Mouse (Mus musculus): Measurements from ENCODE around the gene Ccdc114.
A peak's percentile ranks its signal among the peaks of the same experiment; 100 is the strongest.
"Not testable (repeated sequence)": the region's sequence is repeated elsewhere in the genome, so short reads cannot be mapped to it uniquely, and the experiment has no call there.

Gene Ccdc114

GRCm38 (mm10) chr7:45923762-45924428 is at the start of gene Ccdc114:
TSS of gene Ccdc114 (plus strand) at chr7:45924072.
- DNase-seq (ENCODE audit: low spot score in 2 of 2) = no peak

GRCm38 (mm10) chr7:45876895-45877294 is 47.0 kb upstream of the Ccdc114 start:
- DNase-seq (ENCODE audit: low spot score in 2 of 2) = no peak

GRCm38 (mm10) chr7:45878278-45878677 is 45.6 kb upstream of the Ccdc114 start, which contains the start of gene Grin2d:
TSS of gene Grin2d (minus strand) at chr7:45878378.
- not testable (repeated sequence) for DNase-seq (ENCODE audit: low spot score in 2 of 2)

DNA sequence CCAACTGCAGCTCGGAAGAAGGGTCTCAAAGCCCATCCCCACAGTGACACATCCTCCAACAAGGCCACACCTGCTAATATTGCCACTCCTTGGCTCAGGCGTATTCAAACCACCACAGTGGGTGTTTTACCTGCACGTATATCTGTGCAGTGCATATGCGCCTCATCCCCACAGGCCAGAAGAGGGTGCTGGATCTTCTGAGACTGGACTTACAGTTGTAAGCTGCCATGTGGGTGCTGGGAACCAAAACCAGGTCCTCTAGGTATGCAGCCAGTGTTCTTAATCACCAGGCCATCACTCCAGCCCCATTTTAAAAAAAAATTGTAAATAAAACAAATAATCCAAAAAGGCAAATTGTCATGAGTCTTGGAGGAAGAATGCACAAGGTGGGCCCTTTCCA is 43.3 kb upstream of the Ccdc114 start:
- no peak for DNase-seq (ENCODE audit: low spot score in 2 of 2)

DNA sequence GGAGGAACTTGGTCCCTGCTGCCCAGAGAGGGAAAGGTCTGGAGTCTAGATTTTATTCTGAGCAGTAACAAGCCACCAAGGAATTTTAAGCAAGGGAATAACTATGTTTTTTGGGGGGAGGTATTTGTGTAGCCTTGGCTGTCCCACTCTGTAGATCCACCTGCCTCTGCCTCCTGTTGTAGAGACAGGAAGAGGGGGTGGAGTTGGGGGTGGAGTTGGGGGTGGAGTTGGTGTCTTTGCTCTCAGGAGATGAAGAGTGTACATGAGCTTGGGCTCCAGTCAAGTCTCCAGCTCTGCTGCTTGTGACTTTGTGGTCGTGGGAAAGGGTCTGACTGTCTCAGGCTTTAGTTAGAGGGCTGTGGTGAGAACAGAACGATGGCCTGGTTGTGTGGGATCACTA is 42.9 kb upstream of the Ccdc114 start:
- DNase-seq (ENCODE audit: low spot score in 2 of 2) = no peak

DNA sequence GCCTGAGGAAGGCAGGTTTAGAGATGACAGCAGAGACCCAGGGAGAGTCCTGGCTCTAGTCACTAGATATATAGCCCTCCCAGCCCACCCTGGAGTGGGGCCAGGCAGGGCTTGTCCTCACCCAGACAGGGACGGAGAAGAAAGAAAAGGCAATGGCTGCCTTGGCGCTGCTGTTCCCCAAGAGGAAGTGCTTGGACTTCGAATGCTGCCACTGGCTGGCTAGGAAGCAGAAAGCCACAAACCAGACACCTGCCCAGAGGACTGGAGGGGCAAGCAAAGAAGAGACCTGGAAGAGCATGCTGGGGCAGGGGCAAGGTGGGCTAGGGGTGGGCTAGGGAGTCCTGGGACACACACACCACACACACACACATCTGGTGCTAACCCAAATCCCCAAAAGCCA is 36.6 kb upstream of the Ccdc114 start:
- no peak for DNase-seq (ENCODE audit: low spot score in 2 of 2)

- DNase-seq (ENCODE audit: low spot score in 2 of 2) = no peak
These were observed 31.2 kb upstream of the Ccdc114 start for GRCm38 (mm10) chr7:45892651-45893050.

DNA sequence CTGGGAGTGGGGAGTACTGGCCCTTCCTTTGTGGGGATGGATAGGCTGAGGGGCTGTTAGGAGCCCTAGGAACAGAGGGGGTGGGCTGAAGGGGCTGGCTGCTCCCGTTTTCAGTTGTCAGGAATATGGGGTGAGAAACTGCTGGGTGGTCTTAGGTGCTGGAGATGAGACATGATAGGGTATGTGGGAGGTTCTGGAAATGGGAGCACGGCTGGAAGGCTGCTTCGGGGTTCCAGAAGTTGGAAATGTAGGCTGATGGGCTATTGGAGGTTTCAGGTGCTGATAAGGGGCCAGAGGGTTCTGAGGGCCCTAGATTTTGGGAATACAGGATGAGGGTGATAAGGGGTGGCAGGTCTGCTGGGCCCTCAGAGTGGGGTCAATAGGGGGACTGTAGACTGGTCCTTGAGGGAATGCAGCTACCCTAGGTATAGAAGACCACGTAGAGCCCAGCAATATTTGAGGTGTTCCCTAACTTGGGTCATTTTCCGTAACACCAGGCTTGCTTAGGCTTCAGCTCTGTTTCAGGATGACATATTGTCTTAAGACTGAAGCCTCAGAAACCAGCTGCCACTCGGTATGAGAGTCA is 27.8 kb upstream of the Ccdc114 start:
- DNase-seq (ENCODE audit: low spot score in 2 of 2) = no peak

GRCm38 (mm10) chr7:45896517-45897257 is 27.2 kb upstream of the Ccdc114 start, which contains the start of the genes Syngr4 and Tmem143:
TSS of gene Syngr4 (minus strand) at chr7:45896714.
TSS of gene Tmem143 (plus strand) at chr7:45896941.
- DNase-seq (ENCODE audit: low spot score in 2 of 2) = peak; percentile 93 to 96

- DNase-seq (ENCODE audit: low spot score in 2 of 2) = peak; percentile 60 to 66
These were observed 26.6 kb upstream of the Ccdc114 start for GRCm38 (mm10) chr7:45897258-45897757.

DNA sequence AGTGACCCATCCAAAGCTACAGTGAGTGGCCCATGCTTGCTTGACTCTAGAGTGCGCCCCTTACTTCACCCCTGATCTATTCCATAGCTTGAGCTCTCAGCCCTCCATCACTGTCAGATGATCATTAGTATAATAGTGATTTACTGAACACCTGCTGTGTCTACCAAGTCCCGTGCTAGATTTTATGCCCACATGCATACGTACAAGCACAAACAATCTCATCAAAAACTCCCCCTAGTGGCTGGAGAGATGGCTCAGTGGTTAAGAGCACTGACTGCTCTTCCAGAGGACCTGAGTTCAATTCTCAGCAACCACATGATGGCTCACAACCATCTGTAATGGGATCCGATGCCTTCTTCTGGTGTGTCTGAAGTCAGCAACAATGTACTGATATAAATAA is 25.7 kb upstream of the Ccdc114 start:
- DNase-seq (ENCODE audit: low spot score in 2 of 2) = not testable (repeated sequence)

GRCm38 (mm10) chr7:45901562-45901961 is 22.3 kb upstream of the Ccdc114 start:
- no peak for DNase-seq (ENCODE audit: low spot score in 2 of 2)

- DNase-seq (ENCODE audit: low spot score in 2 of 2) = no peak
These were observed 21.3 kb upstream of the Ccdc114 start for GRCm38 (mm10) chr7:45902481-45903002.

GRCm38 (mm10) chr7:45906622-45907021 is 17.2 kb upstream of the Ccdc114 start:
- DNase-seq (ENCODE audit: low spot score in 2 of 2) = no peak

GRCm38 (mm10) chr7:45908384-45908783 is 15.5 kb upstream of the Ccdc114 start:
- DNase-seq (ENCODE audit: low spot score in 2 of 2) = no peak

DNA sequence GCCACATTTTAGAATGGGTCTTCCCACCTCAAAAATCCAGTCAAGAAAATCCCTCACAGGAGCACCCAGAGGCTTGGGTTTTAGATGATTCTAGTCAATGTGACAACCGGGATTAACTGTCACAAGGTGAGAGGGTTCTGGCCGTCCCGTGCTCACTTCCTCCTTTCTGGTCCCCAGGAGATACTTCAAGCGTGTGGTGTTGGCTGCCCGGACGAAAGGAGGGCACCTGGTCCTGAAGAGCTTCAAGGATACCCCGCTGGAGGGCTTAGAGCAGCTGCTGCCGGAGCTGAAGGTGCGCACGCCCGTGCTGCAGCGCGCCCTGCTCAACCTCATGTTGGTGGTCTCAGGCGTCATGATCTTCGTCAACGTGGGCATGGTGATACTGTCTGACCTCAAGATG is 14.7 kb upstream of the Ccdc114 start:
- no peak for DNase-seq (ENCODE audit: low spot score in 2 of 2)

- no peak for DNase-seq (ENCODE audit: low spot score in 2 of 2)
These were observed 9.8 kb upstream of the Ccdc114 start for GRCm38 (mm10) chr7:45914067-45914466.

GRCm38 (mm10) chr7:45915011-45915410 is 8.9 kb upstream of the Ccdc114 start:
- no peak for DNase-seq (ENCODE audit: low spot score in 2 of 2)

DNA sequence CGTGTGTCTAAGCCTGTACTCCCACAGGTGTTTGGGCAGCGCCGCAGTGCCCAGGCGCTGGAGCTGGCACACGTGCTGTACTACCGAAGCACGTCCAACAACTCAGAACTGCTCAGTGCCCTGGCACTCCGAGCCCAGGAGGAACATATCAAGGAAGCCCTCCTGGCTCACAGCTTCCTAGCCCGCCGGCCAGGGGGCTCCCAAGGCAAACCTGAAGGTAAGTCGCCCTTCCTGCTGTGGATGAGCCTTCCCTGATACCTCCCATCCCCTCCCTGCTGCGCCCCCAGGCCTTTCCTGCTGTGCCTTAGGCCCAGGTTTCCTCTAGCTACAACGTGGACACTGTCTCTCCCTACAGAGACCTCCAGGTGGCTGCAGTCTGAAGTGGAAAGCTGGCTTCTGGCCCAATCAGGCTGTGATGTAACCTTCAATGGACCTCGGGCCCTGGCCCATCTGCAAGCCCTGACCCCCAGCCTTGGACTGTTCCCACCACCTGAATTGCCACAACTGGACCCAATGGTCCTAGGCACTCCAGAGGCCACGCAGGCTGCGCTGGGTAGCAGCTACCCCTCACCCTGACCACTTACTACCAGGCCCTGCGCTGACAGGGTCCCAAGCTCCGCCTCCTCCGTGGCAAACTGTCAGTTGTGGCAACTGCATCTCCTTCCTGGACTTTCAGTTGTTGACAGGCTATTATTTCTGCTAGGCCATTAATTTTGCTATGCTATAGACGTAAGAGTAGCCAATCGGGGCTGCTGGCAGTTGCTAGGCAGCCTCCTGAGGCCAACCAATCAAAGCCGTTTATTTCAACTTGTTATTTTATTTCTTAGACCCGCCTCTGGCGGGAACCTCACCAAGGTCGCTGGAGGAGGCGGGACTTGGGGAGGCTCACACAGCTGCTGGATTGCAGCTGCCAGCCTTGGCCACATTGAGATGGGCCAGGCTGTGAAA is 7.5 kb upstream of the Ccdc114 start:
- peak; percentile 54 to 77 for DNase-seq (ENCODE audit: low spot score in 2 of 2)

DNA sequence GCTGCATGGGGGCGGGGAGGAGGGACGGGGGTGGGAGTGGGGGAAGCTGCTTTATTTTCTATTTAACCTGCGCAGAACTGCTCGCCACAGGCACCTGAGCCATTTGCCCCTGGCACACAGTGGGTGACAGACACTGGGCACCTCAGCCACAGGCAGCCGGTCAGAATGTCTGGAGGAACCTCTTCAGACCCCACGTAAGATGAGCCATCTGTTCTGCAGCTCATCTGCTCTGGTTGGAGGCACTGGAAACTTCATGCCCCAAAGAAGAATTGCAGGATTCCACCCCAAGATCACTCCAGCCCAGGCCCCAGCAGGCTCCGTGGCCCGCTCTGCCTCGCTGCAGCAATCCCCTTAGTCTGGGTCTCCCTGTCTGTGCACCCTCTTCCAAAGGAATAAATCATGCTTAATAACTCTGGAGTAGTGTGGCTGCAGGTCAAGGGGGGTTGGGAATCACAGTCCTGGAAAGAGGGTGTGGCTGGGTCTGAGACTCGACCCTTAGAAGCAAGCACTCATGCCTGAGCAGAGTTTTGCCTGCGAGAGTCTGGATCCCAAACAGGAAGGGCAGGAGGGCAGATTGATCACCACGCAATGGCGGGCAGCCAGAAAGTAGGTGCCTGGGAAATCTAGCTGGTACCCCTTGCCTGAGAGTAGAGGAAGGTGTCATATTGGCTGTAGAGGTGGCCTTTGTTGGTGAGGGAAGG is 6.7 kb upstream of the Ccdc114 start:
- DNase-seq (ENCODE audit: low spot score in 2 of 2) = no peak

- no peak for DNase-seq (ENCODE audit: low spot score in 2 of 2)
These were observed 5.9 kb upstream of the Ccdc114 start for GRCm38 (mm10) chr7:45917926-45918325.

All from frontal cortex, postnatal 36 days (tissue).